Mouse (Mus musculus): ENCODE data around the gene Itk.

- TF ChIP-seq CTCF (IDR thresholded peaks at IDR 0.05; ENCODE audit: low read depth) (no peak), EP300 (IDR thresholded peaks at IDR 0.05; ENCODE audit: low read depth) (no peak)
These were observed 83.3 kb downstream of the Itk start for GRCm38 (mm10) chr11:46305881-46306520.
